Mouse (Mus musculus) erythroblast, embryonic 14.5 days (primary cell): ENCODE results near the gene Sec14l1.

Experiments used
- GATA1 ChIP-seq: IDR thresholded peaks from 2 replicates; pipeline ENCODE4 v1.6.1; 2012; ENCODE audit warnings: low read length, inconsistent platforms, mixed read lengths
- TAL1 ChIP-seq: IDR thresholded peaks from 3 replicates; pipeline ENCODE4 v1.6.1; 2012; ENCODE audit warnings: low read length, inconsistent platforms, mixed read lengths

DNA sequence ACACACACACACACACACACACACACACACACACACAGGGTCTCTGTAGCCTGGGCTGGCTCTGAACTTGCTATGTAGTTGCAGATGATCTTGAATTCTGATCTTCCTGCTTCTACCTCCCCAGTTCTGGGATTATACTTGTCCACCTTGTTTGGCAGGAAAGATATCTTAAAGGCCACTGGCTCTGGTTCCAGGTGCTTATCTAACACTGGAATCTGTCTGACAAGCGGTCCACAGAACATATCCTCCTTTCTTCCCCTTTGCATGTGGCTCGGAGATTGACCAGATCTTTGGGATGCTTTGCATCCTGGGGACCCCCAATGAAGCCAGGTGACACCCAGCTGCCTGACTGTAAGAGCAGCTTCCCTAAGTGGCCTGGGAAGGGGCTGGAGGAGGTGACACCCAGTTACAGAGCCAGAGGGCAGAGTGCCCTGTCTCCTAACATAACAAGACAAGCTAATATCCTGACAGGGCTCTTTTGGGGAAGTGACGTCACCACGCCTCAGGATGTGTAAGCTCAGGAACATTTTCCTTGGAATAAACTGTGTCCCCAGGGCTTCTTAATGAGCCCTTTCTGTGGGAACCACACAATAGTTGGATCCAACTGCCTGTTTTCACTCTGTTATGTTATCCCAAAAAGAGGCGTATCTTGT lies 20.9 kb upstream of the Sec14l1 start:
- TF ChIP-seq GATA1 (peak; percentile 20; the same call in 1 of the 2 replicates), TAL1 (no peak)
